Mouse (Mus musculus) midbrain, embryonic 14.5 days (tissue): Measurements from ENCODE around the gene Cldn15. TPM values are rescaled to one million over a fixed set of nuclear protein-coding genes. Genes with fewer than 3 reads are reported as not detected.

Experiments
- ATAC-seq: fragments of 200-750 bp; cut with Nextera tagmentation; 2 replicates; pipeline ENCODE4 v1.8.0; 2017; ENCODE audit warnings: moderate number of reproducible peaks, moderate library complexity; ENCODE audit not compliant: low FRiP score, low TSS enrichment
- DNase-seq: peaks from one replicate; pipeline ENCODE4 v3.0.0-alpha.2; 2015
- H3K27ac ChIP-seq: fragments of 300-500 bp; sonication (generic); replicated peaks from 2 replicates; pipeline ENCODE4 v1.5.1; 2014; ENCODE audit warnings: mild to moderate bottlenecking, low read depth, low read length, moderate library complexity
- H3K27me3 ChIP-seq: fragments of 300-500 bp; sonication (generic); 2 replicates; pipeline ENCODE4 v1.6.1; 2014; ENCODE audit warnings: low read length, control low read depth, mixed read lengths; ENCODE audit not compliant: control insufficient read depth, insufficient read depth
- H3K36me3 ChIP-seq: fragments of 300-500 bp; sonication (generic); 2 replicates; pipeline ENCODE4 v1.6.1; 2014; ENCODE audit warnings: low read length, control low read depth; ENCODE audit not compliant: control insufficient read depth, insufficient read depth
- H3K4me1 ChIP-seq: fragments of 300-500 bp; sonication (generic); 2 replicates; pipeline ENCODE4 v1.6.1; 2014; ENCODE audit warnings: mild to moderate bottlenecking, antibody characterized with exemption, low read length, control low read depth; ENCODE audit not compliant: control insufficient read depth, insufficient read depth
- H3K4me2 ChIP-seq: fragments of 300-500 bp; sonication (generic); 2 replicates; pipeline ENCODE4 v1.6.1; 2014; ENCODE audit warnings: mild to moderate bottlenecking, low read length, moderate library complexity
- H3K4me3 ChIP-seq: fragments of 300-500 bp; sonication (generic); replicated peaks from 2 replicates; pipeline ENCODE4 v1.5.1; 2014; ENCODE audit warnings: low read depth, low read length
- H3K9ac ChIP-seq: fragments of 300-500 bp; sonication (generic); replicated peaks from 2 replicates; pipeline ENCODE4 v1.6.1; 2014; ENCODE audit warnings: mild to moderate bottlenecking, low read length, moderate library complexity
- H3K9me3 ChIP-seq: fragments of 300-500 bp; sonication (generic); 2 replicates; pipeline ENCODE4 v1.6.1; 2016; ENCODE audit warnings: low read length, control low read depth, mixed read lengths; ENCODE audit not compliant: control insufficient read depth
- WGBS: fragments of 180-500 bp; shearing (Covaris S2); extraction: QIAGEN DNeasy Blood & Tissue Kit; methylation state at CpG from one replicate; pipeline ENCODE4 v1.1.7; 2014; 5-methylcytosine and 5-hydroxymethylcytosine counted together
- polyA plus RNA-seq: library from polyadenylated mRNA; unstranded; fragments of >200 nt; fragmentation: Nextera tagmentation; extraction: Ambion mirVana; gene quantifications from 2 replicates; pipeline ENCODE4 v1.2.1, GENCODE M21; 2014

Cldn15 gene
- polyA plus RNA-seq, 1 experiment from 2014 or later = 0.13 TPM

- Histone ChIP-seq H3K9me3 (no peaks in the 10 kb centered on the region), H3K4me1 (peaks cover 19% of the 10 kb centered on the region), H3K4me3 (no peak overlapping the region), H3K4me2 (no peak overlapping the region), H3K27me3 (no peaks in the 10 kb centered on the region), H3K36me3 (0 out of 2 replicates have a peak, but pooled peaks cover 7% of the 10 kb centered on the region), H3K27ac (no peak overlapping the region), H3K9ac (no peak overlapping the region)
- no peak for ATAC-seq
- DNase-seq = no peak
- 92% methylated on average over 1 of the region's 1 CpGs for WGBS
Observed at GRCm38 (mm10) chr5:136957250-136957649, 9.2 kb upstream of the Cldn15 start.

DNA sequence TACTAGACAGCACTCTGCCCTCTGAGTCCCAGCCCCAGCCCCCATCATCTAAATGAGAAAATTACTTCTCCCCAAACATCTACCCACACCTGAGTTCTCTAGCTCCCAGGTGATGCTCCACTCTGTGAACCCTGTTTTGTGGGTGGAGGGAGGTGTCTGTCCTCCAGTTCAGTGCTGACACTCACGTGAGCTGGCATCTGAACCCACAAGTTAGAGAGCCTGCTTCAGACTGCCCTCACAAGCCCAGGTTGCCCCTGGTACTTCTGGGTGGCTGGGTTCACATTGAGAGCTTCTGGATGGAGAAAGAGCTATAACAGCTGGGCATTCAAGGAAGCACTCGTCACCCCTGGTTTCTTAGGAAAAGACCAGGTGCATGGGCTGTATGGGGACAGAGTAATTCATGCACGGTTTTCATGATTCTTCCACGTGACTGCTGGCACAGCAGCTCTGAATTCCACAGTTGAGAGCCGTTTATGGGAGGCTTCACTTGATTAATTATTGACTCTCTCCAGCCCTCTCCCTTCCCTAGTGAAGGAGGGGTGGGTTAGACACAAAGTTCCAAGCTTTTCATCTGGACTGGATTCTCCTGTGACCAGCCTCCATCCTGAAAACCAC is 7.3 kb upstream of the Cldn15 start:
- DNase-seq (no peak), ATAC-seq (no peak)
- Histone ChIP-seq H3K36me3 (peaks cover 19% of the 10 kb centered on the region), H3K4me2 (no peak overlapping the region), H3K4me1 (peaks cover 22% of the 10 kb centered on the region), H3K27me3 (no peaks in the 10 kb centered on the region), H3K4me3 (no peak overlapping the region), H3K9me3 (no peaks in the 10 kb centered on the region), H3K27ac (no peak overlapping the region), H3K9ac (no peak overlapping the region)
- WGBS = 86% methylated on average over 5 of the region's 5 CpGs

- H3K27me3 ChIP-seq = no peaks in the 10 kb centered on the region
- H3K4me1 ChIP-seq = peaks cover 16% of the 10 kb centered on the region
- no peaks in the 10 kb centered on the region for H3K9me3 ChIP-seq
- no peak overlapping the region for H3K9ac ChIP-seq
- H3K4me2 ChIP-seq = no peak overlapping the region
- no peak for DNase-seq
- no peak overlapping the region for H3K4me3 ChIP-seq
- H3K36me3 ChIP-seq = peaks cover 28% of the 10 kb centered on the region
- ATAC-seq = no peak
- H3K27ac ChIP-seq = no peak overlapping the region
- 92% methylated on average over 6 of the region's 6 CpGs for WGBS
Observed at GRCm38 (mm10) chr5:136960053-136960452, 6.4 kb upstream of the Cldn15 start.

GRCm38 (mm10) chr5:136961334-136961982 is 5.0 kb upstream of the Cldn15 start:
- Histone ChIP-seq H3K27ac (peak overlapping the region; percentile 92), H3K9ac (peak overlapping the region; percentile 60), H3K4me1 (peaks cover 12% of the 10 kb centered on the region), H3K36me3 (peaks cover 42% of the 10 kb centered on the region), H3K4me3 (peak overlapping the region; percentile 51), H3K4me2 (peak overlapping the region; percentile 69), H3K27me3 (no peaks in the 10 kb centered on the region), H3K9me3 (no peaks in the 10 kb centered on the region)
- peak; percentile 15; the same call in 1 of the 2 replicates for ATAC-seq
- DNase-seq = no peak
- WGBS = 24% methylated on average over 5 of the region's 5 CpGs

GRCm38 (mm10) chr5:136961983-136962461 is 4.4 kb upstream of the Cldn15 start:
- under 1% methylated on average over 20 of the region's 20 CpGs for WGBS
- H3K36me3 ChIP-seq = peaks cover 48% of the 10 kb centered on the region
- H3K9me3 ChIP-seq = no peaks in the 10 kb centered on the region
- no peaks in the 10 kb centered on the region for H3K27me3 ChIP-seq
- DNase-seq = peak; percentile 95
- peak overlapping the region; percentile 69 for H3K4me2 ChIP-seq
- H3K9ac ChIP-seq = peak overlapping the region; percentile 60
- H3K4me3 ChIP-seq = peak overlapping the region; percentile 51
- ATAC-seq = peak; percentile 91
- H3K27ac ChIP-seq = peak overlapping the region; percentile 92
- peaks cover 12% of the 10 kb centered on the region for H3K4me1 ChIP-seq

DNA sequence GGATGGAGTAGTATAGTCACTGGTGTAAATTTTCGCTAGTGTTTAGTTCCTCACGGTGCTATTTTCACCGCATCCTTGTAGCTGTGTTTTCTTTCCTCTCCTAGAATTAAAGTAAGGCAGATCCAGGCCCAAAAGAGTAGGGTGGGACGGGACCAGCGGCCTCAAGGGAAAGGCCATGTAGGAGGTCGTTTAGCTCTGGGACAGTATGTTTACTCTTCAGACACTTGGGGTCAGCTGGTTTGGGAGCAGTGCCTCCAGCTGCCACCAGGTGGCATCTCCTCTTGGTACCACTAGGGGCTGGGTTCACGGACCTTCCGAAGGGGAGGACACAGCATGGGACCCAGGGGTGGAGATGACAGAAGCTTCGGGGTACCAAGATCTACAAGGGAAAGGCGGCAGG is 3.9 kb upstream of the Cldn15 start:
- peak overlapping the region; percentile 60 for H3K9ac ChIP-seq
- H3K27me3 ChIP-seq = no peaks in the 10 kb centered on the region
- DNase-seq (peak; percentile 90), ATAC-seq (peak; percentile 72)
- H3K27ac ChIP-seq = peak overlapping the region; percentile 92
- 1% methylated on average over 10 of the region's 10 CpGs for WGBS
- H3K36me3 ChIP-seq = peaks cover 46% of the 10 kb centered on the region
- peaks cover 12% of the 10 kb centered on the region for H3K4me1 ChIP-seq
- peak overlapping the region; percentile 69 for H3K4me2 ChIP-seq
- no peaks in the 10 kb centered on the region for H3K9me3 ChIP-seq
- H3K4me3 ChIP-seq = peak overlapping the region; percentile 51

GRCm38 (mm10) chr5:136962966-136963540 is 3.4 kb upstream of the Cldn15 start:
- no peak for ATAC-seq
- peaks cover 45% of the 10 kb centered on the region for H3K36me3 ChIP-seq
- H3K4me2 ChIP-seq = peak overlapping the region; percentile 69
- H3K9me3 ChIP-seq = no peaks in the 10 kb centered on the region
- peaks cover 12% of the 10 kb centered on the region for H3K4me1 ChIP-seq
- peak overlapping the region; percentile 92 for H3K27ac ChIP-seq
- DNase-seq = no peak
- H3K9ac ChIP-seq = peak overlapping the region; percentile 60
- peak overlapping the region; percentile 51 for H3K4me3 ChIP-seq
- 75% methylated on average over 8 of the region's 8 CpGs for WGBS
- H3K27me3 ChIP-seq = no peaks in the 10 kb centered on the region

GRCm38 (mm10) chr5:136965210-136965609 is 1.2 kb upstream of the Cldn15 start:
- H3K36me3 ChIP-seq = peaks cover 47% of the 10 kb centered on the region
- WGBS = 92% methylated on average over 9 of the region's 9 CpGs
- no peaks in the 10 kb centered on the region for H3K27me3 ChIP-seq
- DNase-seq (no peak), ATAC-seq (no peak)
- H3K9ac ChIP-seq = no peak overlapping the region
- H3K4me3 ChIP-seq = no peak overlapping the region
- H3K4me1 ChIP-seq = peaks cover 12% of the 10 kb centered on the region
- no peaks in the 10 kb centered on the region for H3K9me3 ChIP-seq
- no peak overlapping the region for H3K27ac ChIP-seq
- no peak overlapping the region for H3K4me2 ChIP-seq
